Mouse (Mus musculus): Measurements from ENCODE around the gene Tpp1.
"Not testable (repeated sequence)": the region's sequence is repeated elsewhere in the genome, so short reads cannot be mapped to it uniquely, and the experiment has no call there.

The Tpp1 gene

GRCm38 (mm10) chr7:105762517-105763270, 10.7 kb upstream of the Tpp1 start:
- no peak for DNase-seq (ENCODE audit: low spot score)

- DNase-seq (ENCODE audit: low spot score): no peak
Measured at GRCm38 (mm10) chr7:105761813-105762484, 9.9 kb upstream of the Tpp1 start.

- no peak for DNase-seq (ENCODE audit: low spot score)
Measured at GRCm38 (mm10) chr7:105753281-105753680, 1.2 kb upstream of the Tpp1 start.

- no peak for DNase-seq (ENCODE audit: low spot score)
Measured at GRCm38 (mm10) chr7:105752716-105753115, 681 bp upstream of the Tpp1 start.

- no peak for DNase-seq (ENCODE audit: low spot score)
Measured at GRCm38 (mm10) chr7:105747776-105748175, 4.3 kb downstream of the Tpp1 start.

- peak; percentile 87 for DNase-seq (ENCODE audit: low spot score)
Measured at GRCm38 (mm10) chr7:105743926-105744590, 8.0 kb downstream of the Tpp1 start, which contains the start of gene Taf10. TSS of gene Taf10 (minus strand) at chr7:105744361.

- DNase-seq (ENCODE audit: low spot score): not testable (repeated sequence)
Measured at GRCm38 (mm10) chr7:105743246-105743925, 8.6 kb downstream of the Tpp1 start.

- DNase-seq (ENCODE audit: low spot score): not testable (repeated sequence)
Measured at GRCm38 (mm10) chr7:105742539-105743215, 9.4 kb downstream of the Tpp1 start.

GRCm38 (mm10) chr7:105741978-105742377, 10.1 kb downstream of the Tpp1 start:
- DNase-seq (ENCODE audit: low spot score): no peak

- DNase-seq (ENCODE audit: low spot score): no peak
Measured at GRCm38 (mm10) chr7:105740851-105741250, 11.2 kb downstream of the Tpp1 start.

- no peak for DNase-seq (ENCODE audit: low spot score)
Measured at GRCm38 (mm10) chr7:105740089-105740795, 11.8 kb downstream of the Tpp1 start.

GRCm38 (mm10) chr7:105738948-105739347, 13.1 kb downstream of the Tpp1 start:
- no peak for DNase-seq (ENCODE audit: low spot score)

GRCm38 (mm10) chr7:105738286-105738685, 13.7 kb downstream of the Tpp1 start:
- DNase-seq (ENCODE audit: low spot score): no peak

- DNase-seq (ENCODE audit: low spot score): no peak
Measured at GRCm38 (mm10) chr7:105737648-105738047, 14.4 kb downstream of the Tpp1 start.

GRCm38 (mm10) chr7:105736911-105737521, 15.0 kb downstream of the Tpp1 start, which contains the start of gene Rrp8:
TSS of gene Rrp8 (minus strand) at chr7:105737385.
- DNase-seq (ENCODE audit: low spot score): peak; percentile 42

GRCm38 (mm10) chr7:105736264-105736901, 15.7 kb downstream of the Tpp1 start, which contains the start of gene Ilk:
TSS of gene Ilk (plus strand) at chr7:105736592.
- peak; percentile 95 for DNase-seq (ENCODE audit: low spot score)

- DNase-seq (ENCODE audit: low spot score): not testable (repeated sequence)
Measured at GRCm38 (mm10) chr7:105735464-105735863, 16.6 kb downstream of the Tpp1 start.

- no peak for DNase-seq (ENCODE audit: low spot score)
Measured at GRCm38 (mm10) chr7:105734826-105735225, 17.2 kb downstream of the Tpp1 start.

- no peak for DNase-seq (ENCODE audit: low spot score)
Measured at GRCm38 (mm10) chr7:105733836-105734235, 18.2 kb downstream of the Tpp1 start.

All from layer of hippocampus, adult 11-12 months (tissue).